Mouse (Mus musculus) liver, embryonic 14.5 days (tissue): ENCODE data around the gene Arfip1.

Experiments used
- CTCF ChIP-seq: IDR thresholded peaks from 2 replicates; pipeline ENCODE4 v1.5.1; 2016; ENCODE audit warnings: antibody characterized with exemption, low read depth, control low read depth
- EP300 ChIP-seq: IDR thresholded peaks from 2 replicates; pipeline ENCODE4 v1.6.1; 2016; ENCODE audit warnings: antibody characterized with exemption, low read depth

DNA sequence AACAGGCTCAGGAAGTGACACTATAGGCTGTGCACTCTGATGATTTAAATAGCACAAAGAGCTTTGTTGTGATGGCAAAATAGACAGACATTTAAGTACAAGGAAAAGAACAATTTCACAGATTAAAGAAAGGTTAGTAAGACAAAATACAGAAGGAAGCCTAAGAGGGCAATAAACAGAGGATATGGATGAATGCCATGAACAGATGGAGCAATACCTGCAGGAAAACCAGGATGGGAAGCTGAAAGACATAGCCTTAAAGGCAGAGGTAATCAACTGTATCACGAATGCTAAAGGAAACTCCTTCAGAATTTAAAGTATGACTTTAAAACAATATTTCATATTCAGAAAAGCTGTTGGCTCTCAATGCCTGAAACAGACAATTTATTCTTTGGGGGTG, 57.5 kb downstream of the Arfip1 start:
- TF ChIP-seq CTCF (no peak), EP300 (no peak)
